Mouse (Mus musculus): ENCODE measurements at regions not wholly inside any gene's neighbourhood (a gene's known extent, or its start where the extent isn't known, plus 50 kb on each side); places are given as distances from the start of the nearest gene placed in this dataset.
"Not testable (repeated sequence)": the region's sequence is repeated elsewhere in the genome, so short reads cannot be mapped to it uniquely, and the experiment has no call there.

DNA sequence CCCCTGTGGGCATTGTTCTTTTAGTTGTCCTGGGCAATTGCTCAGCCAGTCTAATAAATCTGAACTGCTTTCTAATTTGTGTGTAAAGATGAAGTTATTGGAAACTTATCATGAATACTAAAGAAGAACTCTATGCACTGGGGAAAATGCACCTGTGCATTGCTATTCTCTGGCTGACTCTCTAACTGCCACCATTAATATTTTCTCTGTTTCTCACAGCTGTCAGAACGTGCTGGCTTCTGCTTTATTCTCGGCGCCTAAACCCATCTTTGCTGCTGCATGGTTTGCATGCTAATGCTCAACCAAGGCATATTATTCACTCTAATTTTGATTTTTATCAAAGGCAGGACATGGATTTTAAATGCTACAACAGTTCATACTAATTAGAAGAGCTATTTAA lies 128.9 kb upstream of the Gm527 start:
- no peaks in the 10 kb centered on the region for H3K9me3 ChIP-seq (replicated peaks)
- H3K4me3 ChIP-seq = no peak overlapping the region
- H3K36me3 ChIP-seq (ENCODE audit: poor library complexity, severe bottlenecking) = no peaks in the 10 kb centered on the region
- H3K27ac ChIP-seq = no peak overlapping the region
- no peak for ATAC-seq
- H3K4me2 ChIP-seq = no peak overlapping the region
- no peaks in the 10 kb centered on the region for H3K27me3 ChIP-seq
- 81% methylated on average over 3 of the region's 3 CpGs for WGBS
- H3K4me1 ChIP-seq = no peaks in the 10 kb centered on the region
- H3K9ac ChIP-seq = no peak overlapping the region

DNA sequence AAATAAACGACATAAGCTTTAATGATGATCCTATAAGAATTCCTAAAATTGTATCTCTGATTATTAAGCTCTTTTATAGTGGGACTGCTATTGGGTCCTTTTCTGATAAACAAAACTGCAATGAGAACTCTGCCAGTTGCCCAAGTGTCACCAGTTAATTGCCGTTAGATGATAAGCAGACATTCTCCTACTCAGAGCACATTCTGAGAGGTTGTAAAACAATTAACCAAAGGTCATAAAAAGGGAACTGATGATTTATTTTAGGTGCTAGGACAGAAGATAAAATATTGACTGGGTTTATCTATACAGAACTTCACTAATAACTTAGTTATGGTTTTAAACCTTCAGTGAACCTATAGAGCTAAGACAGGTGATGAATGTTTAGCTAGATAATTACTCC lies 109.2 kb upstream of the Gm527 start:
- H3K27me3 ChIP-seq; H3K9ac ChIP-seq; H3K4me3 ChIP-seq; ATAC-seq; H3K4me2 ChIP-seq; H3K4me1 ChIP-seq; H3K9me3 ChIP-seq (replicated peaks); H3K27ac ChIP-seq; H3K36me3 ChIP-seq (ENCODE audit: poor library complexity, severe bottlenecking): not testable (repeated sequence)
- WGBS = 85% methylated on average over 2 of the region's 2 CpGs

DNA sequence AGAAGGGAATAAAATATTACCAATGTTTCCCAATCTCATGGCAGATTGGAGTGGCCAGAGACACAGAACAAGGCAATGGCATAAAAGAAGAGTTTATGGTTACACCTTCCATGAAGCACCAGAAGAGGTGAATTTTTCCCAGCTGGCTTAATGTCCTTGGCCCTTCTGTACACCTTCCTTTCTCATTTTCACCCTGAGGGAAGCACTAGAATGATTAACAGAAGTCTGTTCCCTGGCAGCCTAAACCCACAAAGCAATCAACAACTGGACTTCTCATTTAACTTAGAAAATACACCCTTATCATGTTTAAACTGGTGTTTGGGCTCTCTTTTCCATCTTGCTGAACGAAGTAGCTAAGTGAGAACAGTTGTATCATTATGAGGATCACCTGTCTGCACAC lies 107.6 kb upstream of the Gm527 start:
- Histone ChIP-seq H3K27ac (no peak overlapping the region), H3K9ac (no peak overlapping the region), H3K9me3 (replicated peaks) (no peaks in the 10 kb centered on the region), H3K27me3 (no peaks in the 10 kb centered on the region), H3K4me1 (no peaks in the 10 kb centered on the region), H3K4me3 (no peak overlapping the region), H3K4me2 (no peak overlapping the region), H3K36me3 (ENCODE audit: poor library complexity, severe bottlenecking) (no peaks in the 10 kb centered on the region)
- 94% methylated on average over 1 of the region's 1 CpGs for WGBS
- ATAC-seq = no peak

DNA sequence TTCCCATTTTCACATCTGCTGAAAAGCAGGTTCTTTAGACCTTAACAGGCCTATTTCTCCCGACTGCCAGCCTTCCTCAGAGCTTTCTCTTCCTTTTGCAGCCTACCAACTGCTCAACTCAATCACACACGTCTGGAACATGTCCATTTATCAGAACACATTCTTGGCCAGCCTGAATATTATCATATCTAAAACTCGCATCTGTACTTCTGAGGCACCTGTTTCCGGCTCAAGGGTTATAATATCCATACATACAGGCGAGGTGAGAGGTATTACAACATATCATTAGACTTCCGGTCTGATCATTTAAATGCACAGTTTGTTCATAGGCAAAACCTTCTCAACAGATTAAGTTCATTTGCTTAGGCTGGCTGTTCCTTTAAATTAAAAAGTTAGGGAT lies 101.8 kb upstream of the Gm527 start:
- 82% methylated on average over 6 of the region's 6 CpGs for WGBS
- no peak overlapping the region for H3K4me2 ChIP-seq
- H3K4me3 ChIP-seq = no peak overlapping the region
- no peak overlapping the region for H3K9ac ChIP-seq
- no peaks in the 10 kb centered on the region for H3K36me3 ChIP-seq (ENCODE audit: poor library complexity, severe bottlenecking)
- no peaks in the 10 kb centered on the region for H3K9me3 ChIP-seq (replicated peaks)
- H3K27ac ChIP-seq = no peak overlapping the region
- no peaks in the 10 kb centered on the region for H3K27me3 ChIP-seq
- H3K4me1 ChIP-seq = no peaks in the 10 kb centered on the region
- ATAC-seq = no peak

DNA sequence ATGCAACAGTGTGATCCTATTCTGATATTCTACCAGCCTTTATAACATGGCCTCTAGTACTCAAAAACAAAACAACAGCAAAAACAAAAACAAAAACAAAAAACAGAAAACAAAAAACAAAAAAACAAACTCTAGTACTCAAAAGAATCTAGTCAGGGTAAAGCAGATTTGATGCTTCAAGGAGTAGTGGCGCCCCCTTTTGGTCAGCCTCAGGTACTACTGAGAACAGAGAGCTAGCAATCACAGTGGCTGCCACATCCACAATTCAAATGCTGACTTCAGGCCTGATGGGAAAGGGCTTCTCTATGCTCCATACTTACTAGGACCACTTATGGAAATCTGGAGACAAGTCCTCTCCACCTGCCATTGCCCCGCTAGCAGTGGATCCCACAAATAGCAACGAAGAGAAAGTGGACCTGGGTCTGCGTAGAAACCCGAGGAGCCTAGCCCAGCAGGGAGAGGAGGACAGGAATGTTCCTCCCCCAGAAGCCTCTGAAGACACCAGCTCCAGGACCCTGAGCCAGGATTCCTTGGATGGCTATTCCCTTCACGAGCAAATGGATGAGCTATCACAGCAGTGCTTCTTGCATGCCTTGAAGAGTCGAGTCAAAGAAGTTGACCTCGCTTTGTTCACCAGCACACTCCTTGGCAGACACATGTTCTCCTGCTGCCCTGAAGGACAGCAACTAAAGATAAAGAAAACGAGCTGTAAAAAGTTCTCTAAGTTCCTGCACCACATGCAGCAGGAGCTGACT lies 100.5 kb upstream of the Gm527 start:
- Histone ChIP-seq H3K4me2 (no peak overlapping the region), H3K4me3 (no peak overlapping the region), H3K27ac (no peak overlapping the region), H3K9ac (no peak overlapping the region), H3K36me3 (ENCODE audit: poor library complexity, severe bottlenecking) (no peaks in the 10 kb centered on the region), H3K4me1 (no peaks in the 10 kb centered on the region), H3K27me3 (no peaks in the 10 kb centered on the region), H3K9me3 (replicated peaks) (no peaks in the 10 kb centered on the region)
- 68% methylated on average over 9 of the region's 9 CpGs for WGBS
- no peak for ATAC-seq

DNA sequence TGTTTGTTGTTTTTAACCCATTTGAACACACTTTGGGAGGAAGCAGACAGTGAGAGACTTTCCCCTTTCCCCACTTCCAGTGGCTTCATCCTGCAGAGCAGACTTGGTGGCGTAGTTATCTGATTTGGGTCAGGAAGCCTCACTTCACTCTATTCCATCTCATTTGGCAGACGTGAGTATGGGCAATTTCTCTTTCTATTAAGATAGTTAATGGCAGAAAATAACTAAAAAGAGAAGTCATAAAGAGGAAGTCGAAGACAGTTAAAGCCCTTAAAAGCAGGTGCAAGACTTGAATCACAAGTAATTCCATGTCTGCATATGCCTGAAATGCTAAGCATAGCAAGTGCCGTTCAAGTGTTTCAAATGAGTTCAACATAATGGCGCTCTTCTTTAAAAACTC lies 97.0 kb upstream of the Gm527 start:
- 84% methylated on average over 5 of the region's 5 CpGs for WGBS
- Histone ChIP-seq H3K36me3 (ENCODE audit: poor library complexity, severe bottlenecking) (no peaks in the 10 kb centered on the region), H3K4me2 (no peak overlapping the region), H3K9ac (no peak overlapping the region), H3K9me3 (replicated peaks) (no peaks in the 10 kb centered on the region), H3K4me1 (no peaks in the 10 kb centered on the region), H3K4me3 (no peak overlapping the region), H3K27ac (no peak overlapping the region), H3K27me3 (no peaks in the 10 kb centered on the region)
- ATAC-seq = no peak

DNA sequence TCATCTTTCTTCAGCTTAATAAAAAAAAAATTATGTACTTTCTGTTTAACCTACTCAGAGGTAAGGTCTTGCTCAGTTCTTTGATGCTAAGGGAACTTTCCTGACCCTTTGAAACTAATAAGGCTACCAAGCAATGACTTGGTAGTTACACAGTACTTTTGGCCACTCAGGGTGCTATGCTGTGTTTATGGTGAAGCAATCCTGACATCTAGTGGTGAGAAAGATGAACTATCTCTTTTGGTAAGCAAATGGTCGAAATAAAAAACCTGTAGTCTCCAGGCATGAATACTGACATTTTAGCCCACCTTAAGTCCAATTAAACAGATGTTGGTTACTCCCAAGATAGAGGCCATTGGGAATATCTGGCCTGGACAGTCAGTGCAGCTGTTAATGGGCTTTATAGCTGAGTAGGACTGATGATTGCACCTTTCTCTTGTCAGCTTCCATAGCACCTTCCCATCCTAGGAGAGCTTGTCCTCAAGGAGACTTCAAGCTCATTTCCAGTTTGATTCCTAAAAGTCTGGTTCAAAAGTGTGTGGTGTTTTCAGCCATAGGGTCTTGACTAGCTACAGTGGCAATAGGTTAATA lies 88.0 kb upstream of the Gm527 start:
- Histone ChIP-seq H3K9me3 (replicated peaks) (no peaks in the 10 kb centered on the region), H3K27me3 (no peaks in the 10 kb centered on the region), H3K4me3 (no peak overlapping the region), H3K9ac (no peak overlapping the region), H3K36me3 (ENCODE audit: poor library complexity, severe bottlenecking) (no peaks in the 10 kb centered on the region), H3K4me1 (no peaks in the 10 kb centered on the region), H3K4me2 (no peak overlapping the region), H3K27ac (no peak overlapping the region)
- WGBS = 9% methylated on average over 1 of the region's 1 CpGs
- ATAC-seq = peak; percentile 88

DNA sequence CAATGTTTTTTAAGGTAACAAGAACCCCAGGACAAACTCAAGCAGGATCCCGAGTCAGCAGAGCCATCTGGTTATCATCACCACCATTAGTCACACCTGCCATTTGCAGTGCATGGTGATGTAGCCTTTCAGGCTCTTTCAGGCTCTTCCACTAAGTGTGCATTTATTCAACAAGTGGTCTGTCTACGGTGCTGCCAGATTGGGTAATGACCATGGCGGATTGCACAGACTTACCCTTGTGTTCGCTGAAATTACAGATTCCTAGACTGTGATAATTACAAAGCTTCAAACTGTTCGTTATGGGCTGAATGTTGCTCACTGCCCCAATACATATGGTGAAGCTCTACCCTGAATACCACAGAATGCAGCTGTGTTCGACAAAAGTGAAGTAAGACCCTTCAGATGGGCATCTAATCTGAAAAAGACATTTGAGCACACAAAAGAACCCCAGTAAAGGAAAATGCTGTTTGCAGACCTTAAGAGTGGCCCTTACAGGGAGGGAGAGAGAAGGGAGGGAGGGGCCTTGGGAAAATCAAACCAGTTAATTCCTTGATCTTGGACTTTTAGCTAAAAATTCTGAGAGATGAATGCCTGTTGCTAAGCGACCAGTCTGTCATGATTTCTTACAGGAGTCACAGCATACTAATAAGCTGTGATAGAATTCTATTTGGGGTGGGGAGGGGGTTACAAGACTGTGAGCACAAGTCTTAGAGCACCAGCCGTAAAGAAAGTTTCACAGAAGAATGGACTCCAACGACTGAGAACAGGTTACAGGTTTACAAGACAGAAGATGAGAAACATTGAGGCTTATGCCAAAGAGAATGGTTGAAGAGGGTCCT lies 85.2 kb upstream of the Gm527 start:
- H3K4me2 ChIP-seq = no peak overlapping the region
- H3K9ac ChIP-seq = no peak overlapping the region
- no peaks in the 10 kb centered on the region for H3K4me1 ChIP-seq
- H3K36me3 ChIP-seq (ENCODE audit: poor library complexity, severe bottlenecking) = no peaks in the 10 kb centered on the region
- H3K9me3 ChIP-seq (replicated peaks) = no peaks in the 10 kb centered on the region
- H3K4me3 ChIP-seq = no peak overlapping the region
- 37% methylated on average over 9 of the region's 9 CpGs for WGBS
- peak; percentile 69 for ATAC-seq
- H3K27me3 ChIP-seq = no peaks in the 10 kb centered on the region
- H3K27ac ChIP-seq = no peak overlapping the region

DNA sequence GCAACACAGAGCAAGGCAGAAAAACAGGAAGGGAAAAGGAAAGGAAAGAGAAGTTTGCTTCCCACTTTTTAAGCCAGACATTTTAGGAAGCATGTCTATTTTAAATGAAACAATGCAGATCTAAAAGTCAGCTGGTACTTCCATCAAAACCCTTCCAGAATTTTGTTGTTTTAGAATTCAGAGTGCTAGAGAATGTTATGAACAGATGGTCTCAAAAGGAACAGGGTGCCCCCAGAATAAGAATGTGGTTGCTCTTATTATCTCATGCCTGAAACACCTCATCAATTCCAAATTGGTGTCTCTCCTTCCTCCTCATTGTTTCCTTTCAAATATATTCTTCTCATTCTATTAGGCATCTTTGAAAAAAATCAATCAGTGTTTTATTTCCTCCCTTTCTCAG lies 60.0 kb upstream of the Gm527 start:
- Histone ChIP-seq H3K9me3 (replicated peaks) (no peaks in the 10 kb centered on the region), H3K9ac (no peak overlapping the region), H3K4me3 (no peak overlapping the region), H3K4me2 (no peak overlapping the region), H3K27ac (no peak overlapping the region), H3K36me3 (ENCODE audit: poor library complexity, severe bottlenecking) (no peaks in the 10 kb centered on the region), H3K27me3 (no peaks in the 10 kb centered on the region), H3K4me1 (no peaks in the 10 kb centered on the region)
- ATAC-seq = no peak

Data from forebrain, embryonic 13.5 days (tissue).